Mouse (Mus musculus) kidney, embryonic 15.5 days (tissue): Measurements from ENCODE around the gene Leng8. TPM values are rescaled to one million over a fixed set of nuclear protein-coding genes. Genes with fewer than 3 reads are reported as not detected.
A peak's percentile ranks its signal among the peaks of the same experiment; 100 is the strongest.

Experiments used
- ATAC-seq: fragments of 200-750 bp; cut with Nextera tagmentation; replicated peaks from 2 replicates; pipeline ENCODE4 v1.8.0; 2017; ENCODE audit warnings: moderate TSS enrichment; ENCODE audit not compliant: low FRiP score
- H3K27ac ChIP-seq: fragments of 300-500 bp; sonication (generic); 2 replicates; pipeline ENCODE4 v1.5.1; 2015; ENCODE audit warnings: mild to moderate bottlenecking, inconsistent platforms
- H3K27me3 ChIP-seq: fragments of 300-500 bp; sonication (generic); 2 replicates; pipeline ENCODE4 v1.6.1; 2015; ENCODE audit warnings: inconsistent platforms
- H3K36me3 ChIP-seq: fragments of 300-500 bp; sonication (generic); 2 replicates; pipeline ENCODE4 v1.6.1; 2015; ENCODE audit warnings: inconsistent platforms
- H3K4me1 ChIP-seq: fragments of 300-500 bp; sonication (generic); 2 replicates; pipeline ENCODE4 v1.6.1; 2015; ENCODE audit warnings: inconsistent platforms
- H3K4me2 ChIP-seq: fragments of 300-500 bp; sonication (generic); 2 replicates; pipeline ENCODE4 v1.6.1; 2015; ENCODE audit warnings: moderate library complexity, mild to moderate bottlenecking, inconsistent platforms
- H3K4me3 ChIP-seq: fragments of 300-500 bp; sonication (generic); replicated peaks from 2 replicates; pipeline ENCODE4 v1.5.1; 2015; ENCODE audit warnings: mild to moderate bottlenecking, inconsistent platforms
- H3K9ac ChIP-seq: fragments of 300-500 bp; sonication (generic); 2 replicates; pipeline ENCODE4 v1.6.1; 2015; ENCODE audit warnings: mild to moderate bottlenecking, inconsistent platforms
- H3K9me3 ChIP-seq: fragments of 300-500 bp; sonication (generic); replicated peaks from 2 replicates; pipeline ENCODE4 v1.6.1; 2016; ENCODE audit warnings: inconsistent platforms
- WGBS: fragments of 180-500 bp; shearing (Covaris S2); methylation state at CpG from one replicate; pipeline ENCODE4 v1.1.7; 2015; ENCODE audit warnings: mixed read lengths; 5-methylcytosine and 5-hydroxymethylcytosine counted together
- polyA plus RNA-seq: library from polyadenylated mRNA; unstranded; fragments of >200 nt; fragmentation: Nextera tagmentation; extraction: Ambion mirVana; gene quantifications from 2 replicates; pipeline ENCODE4 v1.2.1, GENCODE M21; 2015

The Leng8 gene
- polyA plus RNA-seq, 1 experiment from 2014 or later, result 69.3 TPM

GRCm38 (mm10) chr7:4130686-4131452 is 6.0 kb upstream of the Leng8 start:
- Histone ChIP-seq H3K4me1 (peaks cover 17% of the 10 kb centered on the region), H3K27me3 (no peaks in the 10 kb centered on the region), H3K4me2 (no peak overlapping the region), H3K9ac (no peak overlapping the region), H3K27ac (no peak overlapping the region), H3K4me3 (no peak overlapping the region), H3K9me3 (no peaks in the 10 kb centered on the region), H3K36me3 (no peaks in the 10 kb centered on the region)
- WGBS, result 39% methylated on average over 13 of the region's 13 CpGs
- peak; percentile 63 for ATAC-seq

GRCm38 (mm10) chr7:4131964-4132363 is 4.9 kb upstream of the Leng8 start:
- H3K9me3 ChIP-seq, result no peaks in the 10 kb centered on the region
- WGBS, result 87% methylated on average over 8 of the region's 8 CpGs
- H3K27me3 ChIP-seq, result no peaks in the 10 kb centered on the region
- no peak overlapping the region for H3K4me3 ChIP-seq
- no peak overlapping the region for H3K9ac ChIP-seq
- H3K4me1 ChIP-seq, result peaks cover 18% of the 10 kb centered on the region
- no peak overlapping the region for H3K4me2 ChIP-seq
- no peak overlapping the region for H3K27ac ChIP-seq
- ATAC-seq, result no peak
- H3K36me3 ChIP-seq, result no peaks in the 10 kb centered on the region

GRCm38 (mm10) chr7:4132581-4132980 is 4.3 kb upstream of the Leng8 start:
- no peak for ATAC-seq
- no peaks in the 10 kb centered on the region for H3K27me3 ChIP-seq

GRCm38 (mm10) chr7:4132998-4133397 is 3.8 kb upstream of the Leng8 start:
- H3K27me3 ChIP-seq, result no peaks in the 10 kb centered on the region
- no peaks in the 10 kb centered on the region for H3K9me3 ChIP-seq
- 82% methylated on average over 4 of the region's 7 CpGs for WGBS
- H3K4me1 ChIP-seq, result peaks cover 23% of the 10 kb centered on the region
- 0 out of 2 replicates have a peak, but pooled peaks cover under 1% of the 10 kb centered on the region for H3K36me3 ChIP-seq
- no peak overlapping the region for H3K9ac ChIP-seq
- H3K4me3 ChIP-seq, result no peak overlapping the region
- ATAC-seq, result no peak
- no peak overlapping the region for H3K27ac ChIP-seq
- no peak overlapping the region for H3K4me2 ChIP-seq

More at GRCm38 (mm10) chr7:4132581-4132980, 4.3 kb upstream of the Leng8 start:
- no peaks in the 10 kb centered on the region for H3K9me3 ChIP-seq
- no peak overlapping the region for H3K4me3 ChIP-seq
- H3K4me1 ChIP-seq, result peaks cover 19% of the 10 kb centered on the region
- 93% methylated on average over 3 of the region's 3 CpGs for WGBS
- H3K9ac ChIP-seq, result no peak overlapping the region
- H3K36me3 ChIP-seq, result no peaks in the 10 kb centered on the region
- no peak overlapping the region for H3K27ac ChIP-seq
- H3K4me2 ChIP-seq, result no peak overlapping the region

GRCm38 (mm10) chr7:4134911-4135310 is 1.9 kb upstream of the Leng8 start:
- ATAC-seq, result no peak
- Histone ChIP-seq H3K36me3 (peaks cover 20% of the 10 kb centered on the region), H3K27me3 (no peaks in the 10 kb centered on the region), H3K27ac (no peak overlapping the region), H3K4me2 (no peak overlapping the region), H3K4me1 (peaks cover 30% of the 10 kb centered on the region), H3K9ac (no peak overlapping the region), H3K9me3 (no peaks in the 10 kb centered on the region), H3K4me3 (no peak overlapping the region)
- WGBS, result 89% methylated on average over 5 of the region's 5 CpGs

- peaks cover 35% of the 10 kb centered on the region for H3K36me3 ChIP-seq
- peak; percentile 29 for ATAC-seq
- WGBS, result under 1% methylated on average over 16 of the region's 16 CpGs
- H3K4me2 ChIP-seq, result peak overlapping the region; percentile 85
- H3K27me3 ChIP-seq, result no peaks in the 10 kb centered on the region
- no peaks in the 10 kb centered on the region for H3K9me3 ChIP-seq
- peak overlapping the region; percentile 64 for H3K9ac ChIP-seq
- H3K4me1 ChIP-seq, result peaks cover 24% of the 10 kb centered on the region
- peak overlapping the region; percentile 81 for H3K27ac ChIP-seq
- H3K4me3 ChIP-seq, result peak overlapping the region; percentile 73
These were observed 452 bp upstream of the Leng8 start for GRCm38 (mm10) chr7:4136404-4136770.

GRCm38 (mm10) chr7:4137746-4138145 is 907 bp downstream of the Leng8 start:
- peaks cover 22% of the 10 kb centered on the region for H3K4me1 ChIP-seq
- no peaks in the 10 kb centered on the region for H3K9me3 ChIP-seq
- peak overlapping the region; percentile 81 for H3K9ac ChIP-seq
- H3K27me3 ChIP-seq, result no peaks in the 10 kb centered on the region
- ATAC-seq, result no peak
- H3K36me3 ChIP-seq, result peaks cover 48% of the 10 kb centered on the region
- WGBS, result 52% methylated on average over 3 of the region's 3 CpGs
- H3K27ac ChIP-seq, result peak overlapping the region; percentile 98; the same call in 1 of the 2 replicates
- peak overlapping the region; percentile 73 for H3K4me3 ChIP-seq
- H3K4me2 ChIP-seq, result peak overlapping the region; percentile 85

GRCm38 (mm10) chr7:4138181-4138580 is 1.3 kb downstream of the Leng8 start:
- peaks cover 52% of the 10 kb centered on the region for H3K36me3 ChIP-seq
- 89% methylated on average over 2 of the region's 2 CpGs for whole genome bisulfite sequencing
- no peak for ATAC-seq

GRCm38 (mm10) chr7:4138671-4139070 is 1.8 kb downstream of the Leng8 start:
- peak overlapping the region; percentile 81 for H3K9ac ChIP-seq
- no peaks in the 10 kb centered on the region for H3K9me3 ChIP-seq
- WGBS, result 93% methylated on average over 7 of the region's 7 CpGs
- H3K4me3 ChIP-seq, result peak overlapping the region; percentile 73
- peaks cover 22% of the 10 kb centered on the region for H3K4me1 ChIP-seq
- peaks cover 57% of the 10 kb centered on the region for H3K36me3 ChIP-seq
- no peak for ATAC-seq
- no peak overlapping the region for H3K4me2 ChIP-seq
- no peaks in the 10 kb centered on the region for H3K27me3 ChIP-seq
- H3K27ac ChIP-seq, result no peak overlapping the region

More at GRCm38 (mm10) chr7:4138181-4138580, 1.3 kb downstream of the Leng8 start:
- H3K4me1 ChIP-seq, result peaks cover 22% of the 10 kb centered on the region
- H3K4me3 ChIP-seq, result peak overlapping the region; percentile 73
- no peak overlapping the region for H3K27ac ChIP-seq
- H3K27me3 ChIP-seq, result no peaks in the 10 kb centered on the region
- H3K9me3 ChIP-seq, result no peaks in the 10 kb centered on the region
- peak overlapping the region; percentile 81 for H3K9ac ChIP-seq
- H3K4me2 ChIP-seq, result peak overlapping the region; percentile 85

- WGBS, result 92% methylated on average over 5 of the region's 5 CpGs
- no peaks in the 10 kb centered on the region for H3K9me3 ChIP-seq
- no peaks in the 10 kb centered on the region for H3K27me3 ChIP-seq
- no peak overlapping the region for H3K9ac ChIP-seq
- H3K4me2 ChIP-seq, result no peak overlapping the region
- peaks cover 22% of the 10 kb centered on the region for H3K4me1 ChIP-seq
- H3K36me3 ChIP-seq, result peaks cover 65% of the 10 kb centered on the region
- H3K4me3 ChIP-seq, result no peak overlapping the region
- H3K27ac ChIP-seq, result no peak overlapping the region
- ATAC-seq, result no peak
These were observed 2.6 kb downstream of the Leng8 start for GRCm38 (mm10) chr7:4139391-4139790.

- Histone ChIP-seq H3K27me3 (no peaks in the 10 kb centered on the region), H3K4me1 (peaks cover 12% of the 10 kb centered on the region), H3K9ac (no peak overlapping the region), H3K27ac (no peak overlapping the region), H3K4me2 (no peak overlapping the region), H3K4me3 (no peak overlapping the region), H3K9me3 (no peaks in the 10 kb centered on the region), H3K36me3 (peaks cover 89% of the 10 kb centered on the region)
- 93% methylated on average over 6 of the region's 6 CpGs for WGBS
- no peak for ATAC-seq
These were observed 4.9 kb downstream of the Leng8 start for GRCm38 (mm10) chr7:4141648-4142325.

GRCm38 (mm10) chr7:4142796-4143445 is 6.1 kb downstream of the Leng8 start:
- Histone ChIP-seq H3K4me2 (no peak overlapping the region), H3K9me3 (no peaks in the 10 kb centered on the region), H3K27ac (no peak overlapping the region), H3K9ac (no peak overlapping the region), H3K36me3 (peaks cover 100% of the 10 kb centered on the region), H3K4me3 (no peak overlapping the region), H3K27me3 (no peaks in the 10 kb centered on the region), H3K4me1 (peaks cover 19% of the 10 kb centered on the region)
- no peak for ATAC-seq
- 92% methylated on average over 10 of the region's 10 CpGs for WGBS
